Mouse (Mus musculus): Measurements from ENCODE around the gene Krt9. TPM values are rescaled to one million over a fixed set of nuclear protein-coding genes. Genes with fewer than 3 reads are reported as not detected.

Gene Krt9
- polyA plus RNA-seq, 1 experiment from 2014 or later = not detected

DNA sequence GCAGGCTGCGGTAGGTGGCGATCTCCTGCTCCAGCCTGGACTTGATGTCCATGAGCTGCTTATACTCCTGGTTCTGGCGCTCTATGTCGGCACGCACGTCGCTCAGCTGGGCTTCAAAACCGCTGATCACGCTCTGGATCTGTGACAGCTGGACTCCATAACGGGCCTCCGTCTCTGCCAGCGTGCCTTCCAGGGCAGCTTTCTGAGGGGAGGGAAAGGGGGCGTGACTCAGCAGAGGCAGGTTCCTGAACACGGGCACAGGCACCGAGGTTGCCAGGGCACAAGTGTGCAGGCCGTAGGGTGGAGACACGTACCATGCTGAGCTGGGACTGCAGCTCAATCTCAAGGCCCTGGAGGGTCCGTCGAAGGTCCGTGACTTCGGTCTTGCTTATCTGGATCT, 52.1 kb downstream of the Krt9 start:
- H3K4me1 ChIP-seq (ENCODE audit: control insufficient read depth, insufficient read depth, low read length) = peaks cover 13% of the 10 kb centered on the region
- no peak overlapping the region for H3K9ac ChIP-seq (ENCODE audit: low read depth, low read length)
- no peak overlapping the region for H3K4me3 ChIP-seq (ENCODE audit: low read depth, low read length)
- ATAC-seq = no peak
- H3K36me3 ChIP-seq (ENCODE audit: control insufficient read depth, insufficient read depth, low read length) = no peaks in the 10 kb centered on the region
- H3K4me2 ChIP-seq (ENCODE audit: low read length) = no peak overlapping the region
- H3K9me3 ChIP-seq (replicated peaks; ENCODE audit: control insufficient read depth, low read length, poor library complexity, severe bottlenecking) = no peaks in the 10 kb centered on the region
- 87% methylated on average over 21 of the region's 21 CpGs for WGBS
- no peak overlapping the region for H3K27ac ChIP-seq (ENCODE audit: low read length)
- peaks cover 21% of the 10 kb centered on the region for H3K27me3 ChIP-seq (ENCODE audit: control insufficient read depth, insufficient read depth, low read depth, low read length)

DNA sequence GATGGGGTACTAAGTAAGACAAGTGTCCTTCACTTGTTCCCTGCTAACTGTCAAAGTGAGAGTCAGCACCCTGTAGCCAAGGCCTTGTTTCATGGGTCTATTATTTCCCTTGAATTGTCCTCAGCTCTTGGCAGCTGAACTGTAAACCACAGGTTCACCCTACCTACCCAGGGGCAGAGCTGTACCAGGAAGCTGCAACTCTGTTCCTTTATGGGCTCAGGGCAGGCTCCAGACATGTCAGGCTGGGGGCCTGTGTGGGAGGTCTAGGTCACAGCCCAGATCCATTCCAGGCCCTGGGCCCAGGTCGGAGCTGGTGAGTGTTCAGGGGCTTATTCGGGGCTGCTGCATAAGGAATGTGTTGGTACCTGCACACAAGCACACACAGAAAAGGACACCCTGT, 53.7 kb downstream of the Krt9 start:
- H3K9ac ChIP-seq (ENCODE audit: low read depth, low read length) = no peak overlapping the region
- H3K4me3 ChIP-seq (ENCODE audit: low read depth, low read length) = no peak overlapping the region
- no peaks in the 10 kb centered on the region for H3K9me3 ChIP-seq (replicated peaks; ENCODE audit: control insufficient read depth, low read length, poor library complexity, severe bottlenecking)
- no peak overlapping the region for H3K4me2 ChIP-seq (ENCODE audit: low read length)
- H3K27me3 ChIP-seq (ENCODE audit: control insufficient read depth, insufficient read depth, low read depth, low read length) = peaks cover 6% of the 10 kb centered on the region
- no peak overlapping the region for H3K27ac ChIP-seq (ENCODE audit: low read length)
- 75% methylated on average over 2 of the region's 2 CpGs for WGBS
- 0 out of 2 replicates have a peak, but pooled peaks cover 3% of the 10 kb centered on the region for H3K4me1 ChIP-seq (ENCODE audit: control insufficient read depth, insufficient read depth, low read length)
- ATAC-seq = no peak
- no peaks in the 10 kb centered on the region for H3K36me3 ChIP-seq (ENCODE audit: control insufficient read depth, insufficient read depth, low read length)

DNA sequence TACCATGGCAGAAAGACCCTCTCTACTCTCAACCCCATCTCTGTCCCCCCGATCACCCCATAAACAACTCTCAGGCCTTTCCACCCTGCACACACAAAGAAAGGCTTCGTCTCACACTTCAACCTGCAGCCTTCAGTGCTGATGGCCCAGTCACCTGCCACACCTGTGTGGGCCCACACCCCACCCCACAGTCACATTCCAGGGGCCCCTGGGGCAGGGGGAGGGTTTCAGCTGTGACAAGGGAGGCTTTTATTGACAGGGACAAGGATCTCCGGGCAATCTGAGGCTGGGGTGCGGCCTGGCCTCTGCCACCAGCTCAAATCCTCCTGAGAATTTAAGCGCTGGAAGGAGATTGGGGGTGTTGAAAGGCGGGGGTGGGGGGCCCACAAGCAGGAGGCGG, 54.2 kb downstream of the Krt9 start:
- Histone ChIP-seq H3K27ac (ENCODE audit: low read length) (no peak overlapping the region), H3K4me3 (ENCODE audit: low read depth, low read length) (no peak overlapping the region), H3K36me3 (ENCODE audit: control insufficient read depth, insufficient read depth, low read length) (no peaks in the 10 kb centered on the region), H3K4me1 (ENCODE audit: control insufficient read depth, insufficient read depth, low read length) (0 out of 2 replicates have a peak, but pooled peaks cover 3% of the 10 kb centered on the region), H3K4me2 (ENCODE audit: low read length) (no peak overlapping the region), H3K9me3 (replicated peaks; ENCODE audit: control insufficient read depth, low read length, poor library complexity, severe bottlenecking) (no peaks in the 10 kb centered on the region), H3K9ac (ENCODE audit: low read depth, low read length) (no peak overlapping the region), H3K27me3 (ENCODE audit: control insufficient read depth, insufficient read depth, low read depth, low read length) (peaks cover under 1% of the 10 kb centered on the region)
- ATAC-seq = no peak
- 47% methylated on average over 7 of the region's 7 CpGs for WGBS

DNA sequence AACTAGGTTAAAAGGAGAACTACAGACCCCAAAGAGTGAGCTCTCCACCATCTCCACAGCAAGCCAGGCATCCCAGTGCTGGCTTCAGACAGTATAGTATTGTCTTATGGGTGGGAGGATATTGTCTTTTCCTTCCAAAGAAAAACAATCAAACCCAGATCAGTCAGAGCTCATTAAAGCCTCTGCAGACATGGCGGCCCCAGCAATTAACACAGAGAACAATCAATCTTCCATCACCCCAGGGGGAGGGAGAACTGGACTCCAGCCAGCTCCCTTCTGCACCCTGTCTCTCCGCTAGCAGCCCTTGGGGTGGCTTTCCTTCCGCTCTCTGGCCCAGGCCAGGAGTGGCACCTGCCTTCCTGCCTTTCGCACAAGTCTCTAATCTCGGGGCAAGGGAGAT, 55.4 kb downstream of the Krt9 start:
- WGBS = 31% methylated on average over 5 of the region's 5 CpGs
- no peak overlapping the region for H3K4me2 ChIP-seq (ENCODE audit: low read length)

More for the DNA sequence above, 55.4 kb downstream of the Krt9 start:
- Histone ChIP-seq H3K4me1 (ENCODE audit: control insufficient read depth, insufficient read depth, low read length) (0 out of 2 replicates have a peak, but pooled peaks cover 3% of the 10 kb centered on the region), H3K27ac (ENCODE audit: low read length) (no peak overlapping the region), H3K27me3 (ENCODE audit: control insufficient read depth, insufficient read depth, low read depth, low read length) (no peaks in the 10 kb centered on the region), H3K9ac (ENCODE audit: low read depth, low read length) (no peak overlapping the region), H3K9me3 (replicated peaks; ENCODE audit: control insufficient read depth, low read length, poor library complexity, severe bottlenecking) (no peaks in the 10 kb centered on the region), H3K4me3 (ENCODE audit: low read depth, low read length) (no peak overlapping the region), H3K36me3 (ENCODE audit: control insufficient read depth, insufficient read depth, low read length) (no peaks in the 10 kb centered on the region)
- ATAC-seq = no peak

Other genes starting within 250 kb of the Krt9 start
- gene Krtap9-5, start 244.8 kb downstream of the Krt9 start, polyA plus RNA-seq (2015; fragmentation: Nextera tagmentation; extraction: Ambion mirVana) = not detected in 2 replicates
- gene Krtap29-1, start 214.2 kb downstream of the Krt9 start, polyA plus RNA-seq (2015; fragmentation: Nextera tagmentation; extraction: Ambion mirVana) = not detected in 2 replicates
- gene Krtap16-1, start 206.6 kb downstream of the Krt9 start, polyA plus RNA-seq (2015; fragmentation: Nextera tagmentation; extraction: Ambion mirVana) = 0.17 TPM in 1 of 2 replicates, not detected in the other
- 0.84 and 1.4 TPM in 2 replicates for gene Krtap17-1, start 199.3 kb downstream of the Krt9 start, polyA plus RNA-seq (2015; fragmentation: Nextera tagmentation; extraction: Ambion mirVana)
- not detected in 2 replicates for gene Krt33a, start 177.0 kb downstream of the Krt9 start, polyA plus RNA-seq (2015; fragmentation: Nextera tagmentation; extraction: Ambion mirVana)
- 0.11 TPM in 1 of 2 replicates, not detected in the other for gene Krt33b, start 163.4 kb downstream of the Krt9 start, polyA plus RNA-seq (2015; fragmentation: Nextera tagmentation; extraction: Ambion mirVana)
- gene Krt34, start 151.7 kb downstream of the Krt9 start, polyA plus RNA-seq (2015; fragmentation: Nextera tagmentation; extraction: Ambion mirVana) = not detected in 2 replicates
- not detected in 2 replicates for gene Krt31, start 142.7 kb downstream of the Krt9 start, polyA plus RNA-seq (2015; fragmentation: Nextera tagmentation; extraction: Ambion mirVana)
- gene Krt32, start 105.0 kb downstream of the Krt9 start, polyA plus RNA-seq (2015; fragmentation: Nextera tagmentation; extraction: Ambion mirVana) = not detected in 2 replicates
- not detected in 2 replicates for gene Krt35, start 97.0 kb downstream of the Krt9 start, polyA plus RNA-seq (2015; fragmentation: Nextera tagmentation; extraction: Ambion mirVana)
- not detected in 2 replicates for gene Krt36, start 87.6 kb downstream of the Krt9 start, polyA plus RNA-seq (2015; fragmentation: Nextera tagmentation; extraction: Ambion mirVana)
- 0.11 TPM in 1 of 2 replicates, not detected in the other for gene Krt13, start 71.7 kb downstream of the Krt9 start, polyA plus RNA-seq (2015; fragmentation: Nextera tagmentation; extraction: Ambion mirVana)
- gene Krt15, start 57.3 kb downstream of the Krt9 start, polyA plus RNA-seq (2015; fragmentation: Nextera tagmentation; extraction: Ambion mirVana) = 0.31 and 0.40 TPM in 2 replicates
- 2.9 and 3.4 TPM in 2 replicates for gene Krt19, start 44.6 kb downstream of the Krt9 start, polyA plus RNA-seq (2015; fragmentation: Nextera tagmentation; extraction: Ambion mirVana)
- 0.19 and 0.28 TPM in 2 replicates for gene Krt14, start 14.3 kb upstream of the Krt9 start, polyA plus RNA-seq (2015; fragmentation: Nextera tagmentation; extraction: Ambion mirVana)
- not detected in 2 replicates for gene Krt16, start 55.7 kb upstream of the Krt9 start, polyA plus RNA-seq (2015; fragmentation: Nextera tagmentation; extraction: Ambion mirVana)
- 0.50 TPM in 1 of 2 replicates, not detected in the other for gene Krt17, start 67.8 kb upstream of the Krt9 start, polyA plus RNA-seq (2015; fragmentation: Nextera tagmentation; extraction: Ambion mirVana)
- gene Krt42, start 76.6 kb upstream of the Krt9 start, polyA plus RNA-seq (2015; fragmentation: Nextera tagmentation; extraction: Ambion mirVana) = 0.20 TPM in 1 of 2 replicates, not detected in the other
- 1,185 and 1,247 TPM in 2 replicates for gene Eif1, start 126.6 kb upstream of the Krt9 start, polyA plus RNA-seq (2015; fragmentation: Nextera tagmentation; extraction: Ambion mirVana)
- gene Gast, start 141.2 kb upstream of the Krt9 start, polyA plus RNA-seq (2015; fragmentation: Nextera tagmentation; extraction: Ambion mirVana) = 0.46 and 1.6 TPM in 2 replicates
- 417 and 440 TPM in 2 replicates for gene Hap1, start 162.9 kb upstream of the Krt9 start, polyA plus RNA-seq (2015; fragmentation: Nextera tagmentation; extraction: Ambion mirVana)
- 99.7 and 109 TPM in 2 replicates for gene Jup, start 204.5 kb upstream of the Krt9 start, polyA plus RNA-seq (2015; fragmentation: Nextera tagmentation; extraction: Ambion mirVana)
- 20.7 and 20.8 TPM in 2 replicates for gene P3h4, start 221.6 kb upstream of the Krt9 start, polyA plus RNA-seq (2015; fragmentation: Nextera tagmentation; extraction: Ambion mirVana)
- gene Fkbp10, start 222.5 kb upstream of the Krt9 start, polyA plus RNA-seq (2015; fragmentation: Nextera tagmentation; extraction: Ambion mirVana) = 19.3 and 19.6 TPM in 2 replicates
- gene Nt5c3b, start 248.6 kb upstream of the Krt9 start, polyA plus RNA-seq (2015; fragmentation: Nextera tagmentation; extraction: Ambion mirVana) = 109 and 122 TPM in 2 replicates
- 0.70 and 0.73 TPM in 2 replicates for gene Klhl10, start 248.7 kb upstream of the Krt9 start, polyA plus RNA-seq (2015; fragmentation: Nextera tagmentation; extraction: Ambion mirVana)

All from midbrain, embryonic 16.5 days (tissue).